Mouse (Mus musculus) thymus, adult 2 months (tissue): ENCODE measurements around the gene Ninj2.

ENCODE experiments used
- CTCF ChIP-seq: fragments of 200-500 bp; IDR thresholded peaks from 2 replicates; pipeline ENCODE4 v1.5.1; 2012; ENCODE audit warnings: mild to moderate bottlenecking, control low read depth, low read length, moderate library complexity, borderline replicate concordance; ENCODE audit not compliant: control insufficient read depth, poor library complexity, insufficient read depth; ENCODE audit errors: extremely low read depth
- POLR2A ChIP-seq: fragments of 200-500 bp; IDR thresholded peaks from 2 replicates; pipeline ENCODE4 v1.6.1; 2012; ENCODE audit warnings: mild to moderate bottlenecking, low read length, control low read depth, moderate library complexity; ENCODE audit not compliant: control insufficient read depth, poor library complexity, insufficient read depth; ENCODE audit errors: extremely low read depth

- no peak for TF ChIP-seq CTCF
- TF ChIP-seq POLR2A = no peak
Observed at GRCm38 (mm10) chr6:120150206-120150605, 57.1 kb downstream of the Ninj2 start.
